Mouse (Mus musculus): ENCODE data around the gene Tedc1. TPM values are rescaled to one million over a fixed set of nuclear protein-coding genes. Genes with fewer than 3 reads are reported as not detected.
A peak's percentile ranks its signal among the peaks of the same experiment; 100 is the strongest.

The Tedc1 gene
- total RNA-seq, 2 experiments from 2014 or later = 0.19 to 0.49 TPM

- DNase-seq = peak; percentile 77 to 82
- intact Hi-C loops (cut with DNase I) = loop anchor here (5.0 kb wide), 2 partner anchors 199 to 274 kb away; no protein-coding TSS in a partner anchor
These were observed 4.5 kb upstream of the Tedc1 start for GRCm38 (mm10) chr12:113151661-113152271.

GRCm38 (mm10) chr12:113152272-113152661 is 4.0 kb upstream of the Tedc1 start:
- peak; percentile 56 to 67 for DNase-seq
- intact Hi-C loops (cut with DNase I) = loop anchor here (5.0 kb wide), 2 partner anchors 200 to 275 kb away; no protein-coding TSS in a partner anchor

GRCm38 (mm10) chr12:113152991-113153525 is 3.2 kb upstream of the Tedc1 start:
- no peak for DNase-seq
- intact Hi-C loops (cut with DNase I) = loop anchor here (5.0 kb wide), 2 partner anchors 201 to 276 kb away; no protein-coding TSS in a partner anchor

GRCm38 (mm10) chr12:113153971-113154370 is 2.2 kb upstream of the Tedc1 start:
- intact Hi-C loops (cut with DNase I) = loop anchor here (5.0 kb wide), 2 partner anchors 202 to 277 kb away; no protein-coding TSS in a partner anchor
- no peak for DNase-seq

DNA sequence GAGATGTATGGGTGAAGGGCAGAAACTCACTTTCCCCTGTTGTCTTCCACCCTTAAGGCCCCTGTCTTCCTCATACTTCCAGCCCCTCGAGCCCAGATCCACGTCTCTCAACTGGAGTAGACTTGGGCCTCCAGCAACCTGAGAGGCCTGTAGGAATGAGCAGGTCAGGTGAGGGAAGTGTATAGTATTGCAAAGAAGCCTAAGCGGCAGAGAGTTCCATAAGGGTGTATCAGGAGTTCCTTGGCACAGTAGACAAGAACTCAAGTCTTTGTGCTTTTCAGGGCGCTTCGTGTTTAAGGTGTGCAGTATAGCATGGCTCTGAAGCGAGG is 1.5 kb upstream of the Tedc1 start:
- intact Hi-C loops (cut with DNase I) = loop anchor here (1.0 to 5.0 kb wide), 3 partner anchors 35 to 277 kb away; no protein-coding TSS in a partner anchor
- DNase-seq = no peak

DNA sequence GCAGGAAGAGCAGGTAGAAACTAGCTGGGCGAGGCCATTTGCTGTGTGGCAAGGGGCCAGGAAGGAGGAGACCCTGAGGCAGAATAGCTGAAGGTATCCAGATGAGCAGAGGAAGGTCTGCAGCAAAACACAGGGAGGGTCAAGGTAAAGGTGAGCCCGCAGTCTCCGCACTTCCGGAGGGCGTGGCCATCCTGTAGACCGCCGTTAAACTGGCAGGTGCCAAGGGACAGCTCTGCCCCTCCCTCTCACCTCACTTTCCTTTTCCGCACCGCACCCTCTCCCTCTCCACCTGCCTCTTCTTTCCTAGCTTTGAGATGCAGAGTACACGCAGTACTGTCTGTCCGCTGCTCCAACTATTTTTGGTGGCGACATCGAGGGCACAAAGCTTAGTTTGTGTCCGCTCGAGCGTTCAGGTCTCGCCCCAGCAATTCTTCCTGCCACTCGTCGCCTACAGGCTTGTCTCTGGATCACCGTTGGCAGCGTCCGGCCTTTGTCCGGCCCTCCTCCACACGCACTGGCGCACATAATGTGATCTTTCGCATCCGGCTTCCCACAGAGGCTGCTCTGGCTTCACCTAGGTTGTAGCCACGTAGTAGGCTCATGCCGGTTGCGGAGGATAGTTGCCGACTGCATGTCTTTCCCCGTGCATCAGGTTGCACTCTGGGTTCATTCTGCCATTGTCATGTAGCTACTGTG is 997 bp upstream of the Tedc1 start:
- intact Hi-C loops (cut with DNase I) = loop anchor here (1.0 kb wide), 1 partner anchor 36 kb away; no protein-coding TSS in a partner anchor
- peak; percentile 61 to 75 for DNase-seq

GRCm38 (mm10) chr12:113156540-113156929 is 314 bp downstream of the Tedc1 start:
- intact Hi-C loops (cut with DNase I) = loop anchor here (2.0 kb wide), 1 partner anchor 148 kb away; no protein-coding TSS in a partner anchor
- no peak for DNase-seq

DNA sequence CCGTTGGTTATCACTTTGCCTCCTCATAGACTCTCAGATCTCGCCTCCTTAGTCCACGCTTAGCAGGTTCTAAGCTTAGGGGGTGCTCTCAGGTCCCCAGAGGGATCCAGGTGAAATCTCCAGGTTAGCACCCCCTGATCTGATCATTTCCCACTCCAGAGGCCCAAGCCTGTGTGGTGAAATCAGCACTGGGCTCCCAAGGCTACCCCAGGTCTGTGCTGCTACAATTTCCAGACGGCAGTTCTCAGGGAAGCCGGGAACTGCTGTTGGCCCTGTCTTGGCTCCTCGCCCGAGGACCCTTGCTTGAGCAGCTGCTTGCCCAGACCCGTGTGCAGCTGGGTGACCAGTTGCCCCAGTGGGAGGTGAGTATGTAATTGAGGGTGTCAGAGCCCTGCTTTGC is 781 bp downstream of the Tedc1 start:
- DNase-seq = no peak
- intact Hi-C loops (cut with DNase I) = loop anchor here (2.0 kb wide), 1 partner anchor 148 kb away; no protein-coding TSS in a partner anchor

- no peak for DNase-seq
- intact Hi-C loops (cut with DNase I) = loop anchor here (2.0 kb wide), 1 partner anchor 149 kb away; no protein-coding TSS in a partner anchor
These were observed 1.3 kb downstream of the Tedc1 start for GRCm38 (mm10) chr12:113157521-113157920.

DNA sequence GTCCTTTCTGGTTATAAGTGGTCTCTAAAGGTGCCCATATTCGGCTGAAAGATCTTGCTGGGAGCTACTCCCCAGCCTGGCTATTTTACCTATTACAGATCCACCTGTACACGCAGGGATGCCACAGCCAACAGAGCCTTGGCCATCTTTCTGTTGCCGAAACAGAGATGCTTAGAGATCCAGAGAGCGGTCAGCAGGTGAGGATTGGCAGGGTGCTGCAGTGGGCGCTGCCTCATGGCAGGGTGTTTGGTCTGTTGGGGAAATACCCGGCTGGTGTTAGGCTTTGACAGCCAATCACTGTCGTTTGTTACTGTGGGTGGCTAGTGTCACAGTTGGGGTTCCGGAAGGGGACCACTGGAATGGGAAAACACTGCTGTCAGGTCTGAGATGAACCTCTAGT is 1.8 kb downstream of the Tedc1 start:
- intact Hi-C loops (cut with DNase I) = loop anchor here (2.0 kb wide), 1 partner anchor 149 kb away; no protein-coding TSS in a partner anchor
- no peak for DNase-seq

DNA sequence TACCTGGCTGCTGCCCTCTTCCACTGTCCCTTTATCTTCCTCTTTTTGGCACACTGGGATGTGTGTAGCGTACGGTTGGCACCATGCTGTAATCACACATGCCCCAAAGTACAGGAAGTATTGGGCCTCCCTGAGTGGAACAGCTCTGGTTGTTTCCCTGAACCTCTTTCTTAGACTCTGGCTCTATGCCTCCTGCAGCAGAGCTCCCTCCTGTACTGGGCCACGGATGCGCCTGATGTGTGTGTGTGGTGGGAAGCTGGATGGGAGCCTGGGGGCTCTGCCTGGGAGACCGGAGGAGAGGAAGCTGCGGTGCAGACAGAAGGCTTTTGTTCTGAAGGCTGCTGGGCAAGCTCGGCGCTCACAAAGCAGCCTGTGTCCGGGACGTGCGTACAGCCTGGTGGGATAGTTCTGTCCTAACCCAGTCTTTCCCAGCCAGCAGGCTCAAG is 7.4 kb downstream of the Tedc1 start:
- intact Hi-C loops (cut with DNase I) = no loop called here
- DNase-seq = no peak

GRCm38 (mm10) chr12:113168031-113168536 is 11.9 kb downstream of the Tedc1 start:
- no peak for DNase-seq
- intact Hi-C loops (cut with DNase I) = no loop called here

DNA sequence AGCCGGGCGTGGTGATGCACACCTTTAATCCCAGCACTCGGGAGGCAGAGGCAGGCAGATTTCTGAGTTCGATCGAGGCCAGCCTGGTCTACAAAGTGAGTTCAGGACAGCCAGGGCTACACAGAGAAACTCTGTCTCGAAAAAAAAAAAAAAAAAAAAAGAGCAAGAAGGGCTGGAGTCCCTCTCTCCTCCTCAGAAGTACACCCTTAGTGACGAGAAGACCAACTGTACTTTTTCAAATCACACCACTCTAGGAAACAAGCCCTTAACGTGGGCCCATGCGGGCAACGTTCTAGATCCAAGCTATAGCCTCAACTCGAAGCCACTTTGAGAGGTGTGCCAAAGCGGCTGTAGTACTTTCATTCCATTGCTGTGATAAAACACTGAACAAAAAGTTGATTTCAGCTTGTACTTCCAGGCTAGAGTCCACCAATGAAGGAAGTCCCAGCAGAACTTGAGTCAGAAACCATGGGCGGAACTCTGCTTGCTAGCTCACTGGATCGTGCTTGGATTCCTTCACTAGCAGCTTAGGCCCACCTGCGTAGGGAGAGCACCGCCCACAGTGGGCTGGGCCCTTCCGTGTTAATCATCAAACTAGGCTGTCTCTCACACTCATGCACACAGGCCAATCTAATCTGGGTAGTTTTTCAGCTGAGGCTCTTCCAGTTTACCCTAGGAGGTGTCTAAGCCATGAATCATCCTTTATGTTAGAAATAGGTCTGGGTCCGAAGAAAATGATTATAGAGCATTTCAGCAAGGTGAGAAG is 20.9 kb downstream of the Tedc1 start:
- intact Hi-C loops (cut with DNase I) = no loop called here

GRCm38 (mm10) chr12:113181020-113181419 is 24.8 kb downstream of the Tedc1 start:
- intact Hi-C loops (cut with DNase I) = no loop called here
- DNase-seq = no peak

More for the DNA sequence above, 20.9 kb downstream of the Tedc1 start:
- DNase-seq = no peak

DNA sequence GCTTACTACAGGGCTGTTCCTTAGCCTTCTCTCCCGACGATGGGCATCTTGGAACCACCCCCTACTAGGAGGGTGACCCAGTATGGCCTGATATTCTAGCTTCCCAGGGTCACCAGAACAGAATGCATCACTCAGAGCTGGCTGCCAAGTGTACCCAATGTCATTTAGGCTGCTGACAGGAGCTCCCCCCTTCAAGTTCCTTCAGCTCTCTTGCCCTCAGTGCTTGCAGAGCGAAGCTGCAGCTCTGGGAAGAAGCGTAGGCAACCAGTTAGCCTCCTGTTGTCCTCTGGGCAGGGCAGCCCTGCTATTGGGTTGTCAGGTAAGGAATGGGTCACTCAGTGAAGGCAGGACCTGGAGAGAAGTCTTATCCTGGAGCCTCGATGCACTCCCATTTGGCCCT is 28.7 kb downstream of the Tedc1 start:
- DNase-seq = no peak
- intact Hi-C loops (cut with DNase I) = no loop called here

DNA sequence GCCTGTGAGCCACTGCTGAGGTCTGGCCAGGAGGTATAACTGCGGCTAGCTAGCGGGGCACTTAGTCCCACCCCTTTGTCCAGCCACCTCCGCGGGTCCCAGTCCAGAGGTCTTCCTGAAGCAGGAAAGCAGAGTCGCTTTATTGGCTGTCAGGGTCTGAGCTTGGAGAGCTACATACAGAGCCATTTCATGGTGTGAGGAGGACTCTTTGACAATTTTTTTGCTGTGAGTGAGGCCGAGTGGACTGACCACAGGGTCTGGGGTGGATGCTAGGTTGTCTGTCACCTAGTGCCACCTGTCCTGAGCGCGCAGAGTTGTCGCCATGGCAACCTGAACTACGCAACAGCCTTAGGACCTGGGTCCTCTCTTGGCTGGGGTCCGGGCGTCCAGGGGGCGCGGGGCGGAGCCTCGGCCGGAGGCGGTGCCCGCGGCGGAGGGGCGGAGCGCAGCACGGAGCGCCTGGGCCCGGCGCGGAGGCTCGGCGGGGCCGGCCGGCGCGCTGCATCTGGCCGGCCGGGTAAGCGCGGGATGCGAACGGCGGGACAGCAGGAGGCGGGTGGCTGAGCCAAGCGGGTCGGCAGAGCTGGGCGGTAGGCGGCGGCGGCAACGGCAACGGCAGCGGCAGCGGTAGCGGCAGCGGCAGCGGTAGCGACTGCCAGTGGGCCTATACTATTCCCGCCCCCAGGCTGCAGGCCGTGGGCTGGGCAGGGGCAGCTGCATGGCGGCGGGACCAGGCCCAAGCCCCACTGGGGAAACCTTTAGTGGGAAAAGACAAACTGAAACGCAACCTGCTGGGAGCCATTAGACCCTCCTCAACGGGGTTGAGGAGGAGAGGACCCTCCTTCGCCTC is 29.4 kb downstream of the Tedc1 start, which contains the start of gene Tmem121:
Gene Tmem121, plus strand, starts transcription at position 489 of the 850 bp plus-strand sequence.
- intact Hi-C loops (cut with DNase I) = no loop called here
- DNase-seq = no peak

DNA sequence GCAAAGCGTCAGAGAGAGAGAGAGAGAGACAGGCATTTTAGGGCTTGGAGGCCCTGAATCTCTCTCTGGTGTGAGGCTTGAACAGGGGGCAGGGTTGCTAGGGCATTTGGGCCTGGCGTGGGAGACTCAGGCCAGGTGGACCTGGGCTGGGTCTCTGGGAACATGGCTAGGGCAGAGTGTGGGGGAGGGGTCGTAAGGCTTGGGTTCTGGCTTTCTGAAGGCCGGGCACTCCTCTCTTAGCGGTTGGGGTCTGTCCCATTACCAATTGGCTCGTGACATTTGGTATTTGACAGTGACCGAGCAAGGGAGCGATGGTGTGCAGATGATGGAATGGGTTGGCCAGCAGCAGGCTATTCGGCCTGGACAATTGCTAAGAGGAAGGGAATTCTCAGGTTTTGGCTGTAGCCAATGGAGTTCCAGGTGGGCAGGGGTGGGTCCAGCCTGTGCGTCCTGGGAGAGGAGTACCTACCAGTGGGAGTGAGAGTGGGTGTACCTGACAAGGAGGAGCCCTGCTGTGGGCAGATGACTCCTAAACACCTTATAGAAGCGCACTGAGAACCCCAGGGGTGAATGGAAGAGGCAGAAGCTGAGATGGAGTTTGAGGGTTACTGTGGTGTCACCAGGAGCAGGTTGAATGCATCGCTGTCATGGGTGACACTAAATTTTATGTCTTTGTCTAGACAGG is 30.2 kb downstream of the Tedc1 start:
- no peak for DNase-seq
- intact Hi-C loops (cut with DNase I) = no loop called here

GRCm38 (mm10) chr12:113187011-113187375 is 30.8 kb downstream of the Tedc1 start:
- intact Hi-C loops (cut with DNase I) = no loop called here
- no peak for DNase-seq
